Mouse (Mus musculus): ENCODE data around the gene Pgs1. TPM values are rescaled to one million over a fixed set of nuclear protein-coding genes. Genes with fewer than 3 reads are reported as not detected.

Gene Pgs1
- total RNA-seq, 1 experiment from 2014 or later: 51.2 TPM

- no peak for ATAC-seq (ENCODE audit: extremely low read depth, insufficient number of reproducible peaks, low FRiP score, poor library complexity, severe bottlenecking)
These were observed 8.4 kb downstream of the Pgs1 start for GRCm38 (mm10) chr11:117994250-117995057.

GRCm38 (mm10) chr11:117995255-117995654 lies 9.2 kb downstream of the Pgs1 start:
- no peak for ATAC-seq (ENCODE audit: extremely low read depth, insufficient number of reproducible peaks, low FRiP score, poor library complexity, severe bottlenecking)

- ATAC-seq (ENCODE audit: extremely low read depth, insufficient number of reproducible peaks, low FRiP score, poor library complexity, severe bottlenecking): no peak
These were observed 9.6 kb downstream of the Pgs1 start for GRCm38 (mm10) chr11:117995661-117996060.

- no peak for ATAC-seq (ENCODE audit: extremely low read depth, insufficient number of reproducible peaks, low FRiP score, poor library complexity, severe bottlenecking)
These were observed 10.0 kb downstream of the Pgs1 start for GRCm38 (mm10) chr11:117996066-117996465.

- ATAC-seq (ENCODE audit: extremely low read depth, insufficient number of reproducible peaks, low FRiP score, poor library complexity, severe bottlenecking): no peak
These were observed 11.0 kb downstream of the Pgs1 start for GRCm38 (mm10) chr11:117997085-117997484.

- ATAC-seq (ENCODE audit: extremely low read depth, insufficient number of reproducible peaks, low FRiP score, poor library complexity, severe bottlenecking): no peak
These were observed 12.3 kb downstream of the Pgs1 start for GRCm38 (mm10) chr11:117998356-117998755.

- ATAC-seq (ENCODE audit: extremely low read depth, insufficient number of reproducible peaks, low FRiP score, poor library complexity, severe bottlenecking): no peak
These were observed 13.3 kb downstream of the Pgs1 start for GRCm38 (mm10) chr11:117999260-117999934.

- ATAC-seq (ENCODE audit: extremely low read depth, insufficient number of reproducible peaks, low FRiP score, poor library complexity, severe bottlenecking): no peak
These were observed 14.0 kb downstream of the Pgs1 start for GRCm38 (mm10) chr11:118000083-118000482.

- ATAC-seq (ENCODE audit: extremely low read depth, insufficient number of reproducible peaks, low FRiP score, poor library complexity, severe bottlenecking): no peak
These were observed 14.6 kb downstream of the Pgs1 start for GRCm38 (mm10) chr11:118000565-118001215.

- no peak for ATAC-seq (ENCODE audit: extremely low read depth, insufficient number of reproducible peaks, low FRiP score, poor library complexity, severe bottlenecking)
These were observed 17.1 kb downstream of the Pgs1 start for GRCm38 (mm10) chr11:118003176-118003575.

- ATAC-seq (ENCODE audit: extremely low read depth, insufficient number of reproducible peaks, low FRiP score, poor library complexity, severe bottlenecking): no peak
These were observed 17.6 kb downstream of the Pgs1 start for GRCm38 (mm10) chr11:118003718-118004117.

- ATAC-seq (ENCODE audit: extremely low read depth, insufficient number of reproducible peaks, low FRiP score, poor library complexity, severe bottlenecking): no peak
These were observed 18.1 kb downstream of the Pgs1 start for GRCm38 (mm10) chr11:118004217-118004616.

GRCm38 (mm10) chr11:118007460-118008143 lies 21.5 kb downstream of the Pgs1 start:
- ATAC-seq (ENCODE audit: extremely low read depth, insufficient number of reproducible peaks, low FRiP score, poor library complexity, severe bottlenecking): no peak

- ATAC-seq (ENCODE audit: extremely low read depth, insufficient number of reproducible peaks, low FRiP score, poor library complexity, severe bottlenecking): no peak
These were observed 22.2 kb downstream of the Pgs1 start for GRCm38 (mm10) chr11:118008144-118008805.

- ATAC-seq (ENCODE audit: extremely low read depth, insufficient number of reproducible peaks, low FRiP score, poor library complexity, severe bottlenecking): no peak
These were observed 22.8 kb downstream of the Pgs1 start for GRCm38 (mm10) chr11:118008843-118009242.

- ATAC-seq (ENCODE audit: extremely low read depth, insufficient number of reproducible peaks, low FRiP score, poor library complexity, severe bottlenecking): no peak
These were observed 23.9 kb downstream of the Pgs1 start for GRCm38 (mm10) chr11:118009865-118010571.

- ATAC-seq (ENCODE audit: extremely low read depth, insufficient number of reproducible peaks, low FRiP score, poor library complexity, severe bottlenecking): no peak
These were observed 26.5 kb downstream of the Pgs1 start for GRCm38 (mm10) chr11:118012595-118012994.

GRCm38 (mm10) chr11:118013339-118013738 lies 27.2 kb downstream of the Pgs1 start:
- ATAC-seq (ENCODE audit: extremely low read depth, insufficient number of reproducible peaks, low FRiP score, poor library complexity, severe bottlenecking): no peak
